Mouse (Mus musculus) cerebellum, adult 2 months (tissue): ENCODE data around the gene Smoc1. TPM values are rescaled to one million over a fixed set of nuclear protein-coding genes. Genes with fewer than 3 reads are reported as not detected.

Source experiments
- DNase-seq, 2 experiments: peaks; one replicate each; pipeline ENCODE4 v3.0.0; 2021
- H3K27ac ChIP-seq: fragments of 200-500 bp; 2 replicates; pipeline ENCODE4 v1.5.1; 2012; ENCODE audit warnings: low read length, control low read depth, inconsistent platforms; ENCODE audit not compliant: insufficient read depth
- H3K27me3 ChIP-seq: fragments of 200-500 bp; 2 replicates; pipeline ENCODE4 v1.6.1; 2012; ENCODE audit warnings: inconsistent platforms, mild to moderate bottlenecking, low read length, moderate library complexity; ENCODE audit not compliant: control insufficient read depth, insufficient read depth
- H3K4me1 ChIP-seq: fragments of 200-500 bp; 2 replicates; pipeline ENCODE4 v1.6.1; 2011; ENCODE audit warnings: low read length; ENCODE audit not compliant: control insufficient read depth, insufficient read depth
- H3K4me3 ChIP-seq: fragments of 200-500 bp; replicated peaks from 2 replicates; pipeline ENCODE3; 2011; ENCODE audit warnings: mild to moderate bottlenecking, low read depth, low read length, control low read depth; ENCODE audit not compliant: insufficient read depth
- CTCF ChIP-seq: fragments of 200-500 bp; IDR thresholded peaks from 2 replicates; pipeline ENCODE4 v1.5.1; 2011; ENCODE audit warnings: low read depth, mild to moderate bottlenecking, control low read depth, low read length, moderate library complexity, borderline replicate concordance; ENCODE audit not compliant: insufficient read depth
- POLR2A ChIP-seq: fragments of 200-500 bp; IDR thresholded peaks from 2 replicates; pipeline ENCODE4 v1.6.1; 2011; ENCODE audit warnings: low read length, control low read depth, borderline replicate concordance; ENCODE audit not compliant: insufficient read depth
- WGBS: fragments of 180-500 bp; shearing (Covaris S2); methylation state at CpG from one replicate; pipeline ENCODE4 v1.1.7; 2018; 5-methylcytosine and 5-hydroxymethylcytosine counted together
- polyA plus RNA-seq: library from polyadenylated mRNA; depleted of rRNA; stranded (reverse); fragments of >200 nt; gene quantifications from 2 replicates; pipeline ENCODE4 v1.2.3, GENCODE M21; 2012

The Smoc1 gene
- polyA plus RNA-seq, 1 experiment, result 10.8 TPM

DNA sequence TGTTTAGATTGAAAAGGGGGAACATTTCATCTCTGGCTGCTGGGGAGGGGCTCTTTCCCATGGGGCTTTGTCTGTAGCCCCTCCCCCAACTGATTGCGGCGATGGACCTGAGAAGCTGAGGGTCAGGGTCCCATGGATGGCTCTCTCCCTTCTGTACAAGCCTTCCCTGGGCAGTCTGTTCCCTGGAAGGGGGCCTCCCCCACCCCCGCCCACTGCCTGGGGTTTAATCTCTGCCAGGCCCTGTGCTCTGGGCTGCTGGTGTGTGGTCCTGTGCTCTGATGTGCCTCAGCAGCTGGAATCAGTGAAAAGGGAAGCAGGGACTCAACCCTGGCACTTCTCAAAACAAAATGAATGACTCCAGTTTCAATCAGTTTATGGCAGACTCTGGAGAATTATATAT lies 16.8 kb upstream of the Smoc1 start:
- Histone ChIP-seq H3K4me1 (no peaks in the 10 kb centered on the region), H3K4me3 (no peak overlapping the region), H3K27ac (no peak overlapping the region), H3K27me3 (no peaks in the 10 kb centered on the region)
- DNase-seq, result no peak
- WGBS, result 11% methylated on average over 3 of the region's 3 CpGs
- TF ChIP-seq POLR2A (no peak), CTCF (no peak)

DNA sequence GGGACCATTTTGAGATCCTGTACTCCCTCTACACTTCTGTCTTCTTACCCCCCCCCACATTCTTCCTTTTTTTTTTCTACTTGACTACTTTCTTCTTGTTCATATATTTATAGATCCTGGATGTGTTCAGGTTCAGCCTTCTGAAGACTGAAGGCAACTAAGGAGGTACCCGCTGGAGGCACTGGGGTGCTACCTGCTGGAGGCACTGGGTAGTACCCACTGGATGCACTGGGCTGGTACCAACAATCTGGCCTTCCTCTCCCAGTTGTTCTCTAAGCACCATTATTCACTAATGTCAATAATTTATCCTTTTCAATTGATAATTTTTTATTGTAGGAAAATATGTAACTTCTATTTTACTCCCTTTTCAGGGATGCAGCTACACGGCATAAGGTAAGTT lies 14.6 kb upstream of the Smoc1 start:
- Histone ChIP-seq H3K27me3 (no peaks in the 10 kb centered on the region), H3K4me1 (no peaks in the 10 kb centered on the region), H3K4me3 (no peak overlapping the region), H3K27ac (no peak overlapping the region)
- no peak for TF ChIP-seq POLR2A
- TF ChIP-seq CTCF, result no peak
- DNase-seq, result no peak
- 81% methylated on average over 2 of the region's 2 CpGs for WGBS

DNA sequence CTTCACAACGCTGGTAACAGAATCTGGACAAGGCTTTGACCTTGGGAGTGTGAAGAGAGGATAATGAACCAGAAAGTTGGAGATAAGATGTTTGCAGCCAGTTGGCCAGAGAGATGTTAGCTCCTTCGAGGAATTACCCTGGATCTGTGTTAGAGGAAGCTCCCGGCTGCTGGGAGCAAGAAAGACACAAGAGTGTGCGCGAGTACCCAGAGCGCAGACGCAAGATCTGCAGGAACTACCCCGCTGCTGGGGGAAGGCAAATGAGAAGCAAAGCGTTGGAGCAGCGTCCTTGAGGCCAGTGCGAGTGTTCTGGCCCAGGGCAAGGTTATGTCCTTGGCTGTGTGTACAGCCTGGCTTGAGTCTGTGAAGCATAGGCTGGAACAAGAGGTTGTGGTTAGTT lies 13.1 kb upstream of the Smoc1 start:
- Histone ChIP-seq H3K4me3 (no peak overlapping the region), H3K27ac (no peak overlapping the region)
- no peak for TF ChIP-seq CTCF
- TF ChIP-seq POLR2A, result no peak

DNA sequence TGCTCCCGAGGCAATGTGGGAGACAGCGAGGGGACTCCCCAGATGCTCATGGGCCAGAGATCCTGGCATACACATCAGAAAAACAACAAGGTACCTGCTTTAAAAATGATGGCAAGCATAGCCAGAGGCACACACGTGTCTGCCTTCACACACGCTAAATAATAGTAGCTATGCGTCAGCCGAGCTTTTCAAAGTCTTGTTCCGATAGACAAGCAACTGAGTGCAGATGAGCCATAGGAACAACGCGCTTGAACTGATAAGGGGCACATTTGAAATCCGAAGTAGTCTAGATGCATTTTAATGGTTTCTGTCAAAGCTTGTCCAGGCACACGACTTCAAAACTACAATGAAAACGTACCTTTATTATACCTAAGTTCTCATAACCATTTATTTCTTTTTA lies 9.0 kb upstream of the Smoc1 start:
- Histone ChIP-seq H3K4me1 (no peaks in the 10 kb centered on the region), H3K27me3 (no peaks in the 10 kb centered on the region), H3K4me3 (no peak overlapping the region), H3K27ac (no peak overlapping the region)
- TF ChIP-seq POLR2A, result no peak
- no peak for TF ChIP-seq CTCF
- DNase-seq, result no peak
- 90% methylated on average over 12 of the region's 12 CpGs for WGBS

More for the DNA sequence above, 13.1 kb upstream of the Smoc1 start:
- Histone ChIP-seq H3K27me3 (no peaks in the 10 kb centered on the region), H3K4me1 (no peaks in the 10 kb centered on the region)
- WGBS, result 83% methylated on average over 11 of the region's 11 CpGs
- no peak for DNase-seq

DNA sequence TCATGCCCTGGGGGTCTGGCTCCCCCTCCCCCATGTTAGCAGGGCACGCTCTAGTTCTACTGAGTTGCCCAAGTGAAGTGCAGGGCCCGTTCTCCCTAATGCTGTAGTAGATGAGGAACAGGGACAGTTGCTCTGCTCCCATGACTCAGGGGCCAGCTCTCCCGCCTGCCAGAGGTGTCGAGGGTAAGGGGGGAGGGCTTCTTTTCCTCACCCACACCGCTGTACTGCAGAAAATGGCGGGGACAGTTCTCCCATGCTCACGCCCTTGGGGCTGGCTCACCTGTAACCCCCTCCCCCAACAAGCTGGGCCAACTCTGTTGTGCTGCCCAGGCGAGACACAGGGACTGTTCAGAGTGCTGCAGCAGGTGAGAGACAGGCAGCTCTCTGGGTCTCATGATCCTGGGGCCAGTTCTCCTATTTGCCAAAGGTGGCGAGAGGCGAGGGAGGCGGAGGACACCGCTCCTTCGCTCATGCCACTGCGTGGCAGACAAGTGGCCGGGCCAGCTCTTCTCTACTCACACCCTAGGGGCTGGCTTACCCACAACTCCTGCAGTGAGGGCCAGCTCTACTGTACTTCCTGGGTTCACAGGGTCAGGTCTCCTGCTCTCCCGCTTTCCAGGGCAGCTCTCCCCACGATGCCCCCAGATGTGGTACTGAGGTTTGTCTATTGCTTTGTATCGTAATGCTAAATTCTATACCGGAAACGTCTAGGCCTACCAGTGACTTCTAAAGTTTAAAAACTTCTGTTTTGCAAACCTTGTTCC lies 7.9 kb upstream of the Smoc1 start:
- 81% methylated on average over 20 of the region's 20 CpGs for WGBS
- no peaks in the 10 kb centered on the region for H3K4me1 ChIP-seq
- no peak overlapping the region for H3K4me3 ChIP-seq
- H3K27ac ChIP-seq, result no peak overlapping the region
- TF ChIP-seq CTCF, result no peak
- no peak for TF ChIP-seq POLR2A
- no peak for DNase-seq
- H3K27me3 ChIP-seq, result no peaks in the 10 kb centered on the region

DNA sequence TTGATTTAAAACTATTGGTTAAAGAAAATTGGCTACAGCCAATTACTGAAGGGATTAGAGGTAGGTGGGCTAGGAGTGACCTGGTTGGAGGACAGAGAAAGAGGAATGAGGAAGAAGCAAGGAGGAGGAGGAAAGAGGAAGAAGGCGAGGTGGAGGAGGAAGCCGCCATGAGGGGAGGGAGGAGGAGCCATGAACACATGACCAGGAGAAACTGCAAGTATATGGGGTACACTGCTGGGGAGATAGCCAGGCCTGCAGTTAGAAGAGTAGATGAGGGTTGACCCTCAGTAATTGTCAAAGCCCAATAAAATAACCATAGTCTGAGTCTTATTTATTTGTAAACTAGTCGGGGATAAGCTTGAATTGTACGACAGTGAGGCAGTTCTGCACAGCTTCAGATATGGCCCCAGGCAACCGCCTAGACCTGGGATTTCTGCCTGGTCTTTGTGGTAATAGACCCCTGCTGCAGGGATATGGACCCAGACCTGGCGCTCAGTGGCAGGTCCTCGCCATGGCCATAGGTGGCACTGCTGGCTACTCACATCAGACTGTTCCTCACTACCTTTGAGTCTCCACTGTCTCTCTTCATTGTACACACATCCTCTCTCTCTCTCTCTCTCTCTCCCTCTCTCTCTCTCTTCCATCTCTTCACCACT lies 7.2 kb upstream of the Smoc1 start:
- H3K4me3 ChIP-seq, result no peak overlapping the region
- TF ChIP-seq POLR2A (no peak), CTCF (no peak)
- no peak for DNase-seq
- no peaks in the 10 kb centered on the region for H3K27me3 ChIP-seq
- no peaks in the 10 kb centered on the region for H3K4me1 ChIP-seq
- no peak overlapping the region for H3K27ac ChIP-seq
- 88% methylated on average over 7 of the region's 7 CpGs for WGBS

DNA sequence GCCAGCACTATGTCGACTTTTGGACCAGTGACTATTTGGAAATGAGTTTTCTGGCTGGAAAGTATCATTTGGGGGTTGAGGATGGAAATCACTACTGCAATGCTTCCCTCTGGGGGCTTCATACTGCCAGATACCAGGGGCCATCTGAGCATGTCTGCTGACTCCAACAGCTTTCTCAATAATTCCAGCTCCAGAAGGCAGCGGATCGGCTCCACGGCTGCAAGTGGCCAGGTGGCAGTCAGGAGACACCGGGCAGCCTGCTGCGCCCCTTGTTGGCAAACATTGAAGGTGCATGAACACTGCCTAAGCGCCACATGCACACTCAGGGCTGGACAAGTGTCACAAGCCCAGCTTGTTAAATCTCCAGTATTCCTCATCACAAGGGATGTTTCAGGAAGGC lies 2.2 kb upstream of the Smoc1 start:
- no peaks in the 10 kb centered on the region for H3K27me3 ChIP-seq
- no peak overlapping the region for H3K4me3 ChIP-seq
- WGBS, result 17% methylated on average over 7 of the region's 7 CpGs
- peaks cover 6% of the 10 kb centered on the region for H3K4me1 ChIP-seq
- no peak for TF ChIP-seq POLR2A
- peak; percentile 49; the same call in 1 of the 2 replicates for TF ChIP-seq CTCF
- peak; percentile 70 to 84 for DNase-seq
- no peak overlapping the region for H3K27ac ChIP-seq

DNA sequence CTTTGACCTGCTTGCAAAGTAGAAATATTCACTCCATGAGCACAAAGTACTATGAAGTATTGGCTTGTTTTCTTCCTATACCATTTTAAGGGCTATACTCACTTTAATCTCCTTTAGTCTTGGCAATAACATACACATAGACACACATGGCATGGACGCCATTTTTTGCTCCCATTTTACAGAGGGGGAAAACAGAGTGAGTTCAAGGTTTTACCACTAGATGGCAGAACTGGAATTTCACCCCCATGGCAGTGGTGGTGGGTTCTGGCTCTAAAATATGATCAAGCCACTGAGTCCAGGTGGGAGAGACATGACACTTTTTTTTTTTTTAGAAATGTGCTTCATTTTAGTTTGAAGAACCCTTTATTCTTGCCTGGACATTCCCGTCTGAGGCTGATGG lies 1.6 kb upstream of the Smoc1 start:
- WGBS, result 84% methylated on average over 2 of the region's 2 CpGs
- TF ChIP-seq CTCF (no peak), POLR2A (no peak)
- H3K4me1 ChIP-seq, result peaks cover 6% of the 10 kb centered on the region
- no peak overlapping the region for H3K27ac ChIP-seq
- no peak overlapping the region for H3K4me3 ChIP-seq
- H3K27me3 ChIP-seq, result no peaks in the 10 kb centered on the region
- DNase-seq, result no peak
